In genomic region chr17:26487266-26487665, GRCm38 (mm10) we compare ENCODE assay signal across 17 mouse cellular contexts.
DNase-seq lines count a peak whose midpoint lies in the region; ATAC-seq lines count a peak whose summit lies in the region.
"Had no signal": no experiment of that assay in that cellular context is flagged by ENCODE, and none has a peak within 500 bp of the region (broad histone marks: within the 10 kb centered on the region; RNA-seq: fewer than 3 reads in every experiment).

No protein-coding gene starts in this region.

- no peaks in the 10 kb centered on the region for H3K4me1 ChIP-seq in liver, embryonic 11.5 days (replicated peaks; ENCODE audit: control insufficient read depth, insufficient read depth, low read length)
- H3K4me1 ChIP-seq: embryonic facial prominence, embryonic 10.5 days; hindbrain, embryonic 15.5 days; midbrain, embryonic 15.5 days; neural tube, embryonic 12.5 days had no signal

- H3K9ac ChIP-seq in liver, embryonic 11.5 days (ENCODE audit: low read depth, low read length), result no peak overlapping the region
- H3K9ac ChIP-seq: hindbrain, embryonic 15.5 days; limb, embryonic 13.5 days; midbrain, embryonic 15.5 days; neural tube, embryonic 12.5 days had no signal

- ATAC-seq in liver, embryonic 11.5 days (replicated peaks; ENCODE audit: low FRiP score), result no peak
- ATAC-seq: CD4-positive, CD25-positive, alpha-beta regulatory T cell, adult 4 months; midbrain, embryonic 15.5 days; Patski had no signal

- no peak overlapping the region for H3K27ac ChIP-seq in liver, embryonic 11.5 days (ENCODE audit: low read depth, low read length)
- H3K27ac ChIP-seq: embryonic facial prominence, embryonic 10.5 days; hindbrain, embryonic 15.5 days; left cerebral cortex, adult 2 months; limb, embryonic 13.5 days; midbrain, embryonic 15.5 days; neural tube, embryonic 12.5 days had no signal

- peak; percentile 94 for DNase-seq in heart, adult 11 months
- no peak for DNase-seq in heart, adult 8-10 months (ENCODE audit: low spot score)
- DNase-seq in kidney, postnatal 36 days, result peak; percentile 60 to 61
- no peak for DNase-seq in kidney, postnatal 4 days
- peak; percentile 68 for DNase-seq in gastrocnemius, postnatal 25 days
- peak; percentile 23 for DNase-seq in retina, embryonic 14.5 days (ENCODE audit: low spot score)
- DNase-seq in spleen, postnatal 10 days (ENCODE audit: low spot score in 2 of 2), result no peak
- no peak for DNase-seq in liver, embryonic 11.5 days (ENCODE audit: low spot score)
- DNase-seq: cerebellum, adult 18-20 months had no signal

- peaks cover 3% of the 10 kb centered on the region; the same call in 1 of the 2 replicates for H3K27me3 ChIP-seq in liver, embryonic 11.5 days (replicated peaks; ENCODE audit: control insufficient read depth, insufficient read depth, low read length)
- H3K27me3 ChIP-seq: hindbrain, embryonic 15.5 days; limb, embryonic 13.5 days; midbrain, embryonic 15.5 days; neural tube, embryonic 12.5 days; Patski had no signal

- peaks cover 2% of the 10 kb centered on the region; the same call in 1 of the 2 replicates for H3K9me3 ChIP-seq in liver, embryonic 11.5 days (ENCODE audit: control insufficient read depth, low read length)
- H3K9me3 ChIP-seq: hindbrain, embryonic 15.5 days; midbrain, embryonic 15.5 days; neural tube, embryonic 12.5 days had no signal

- WGBS in liver, embryonic 11.5 days, result 48% methylated on average over 5 of the region's 5 CpGs

- H3K36me3 ChIP-seq in liver, embryonic 11.5 days (ENCODE audit: control insufficient read depth, insufficient read depth, low read length), result no peaks in the 10 kb centered on the region
- H3K36me3 ChIP-seq: embryonic facial prominence, embryonic 10.5 days; hindbrain, embryonic 15.5 days; limb, embryonic 13.5 days; midbrain, embryonic 15.5 days; neural tube, embryonic 12.5 days had no signal

- H3K4me3 ChIP-seq in liver, embryonic 11.5 days (ENCODE audit: low read depth, low read length), result no peak overlapping the region
- H3K4me3 ChIP-seq: embryonic facial prominence, embryonic 10.5 days; hindbrain, embryonic 15.5 days; left cerebral cortex, adult 2 months; limb, embryonic 13.5 days; midbrain, embryonic 15.5 days; neural tube, embryonic 12.5 days had no signal

- H3K4me2 ChIP-seq in liver, embryonic 11.5 days, result no peak overlapping the region
- H3K4me2 ChIP-seq: hindbrain, embryonic 15.5 days; limb, embryonic 13.5 days; midbrain, embryonic 15.5 days; neural tube, embryonic 12.5 days had no signal

Comparison
In these comparisons a context has a peak if more than half of its experiments do, and no peak if none do; other contexts are left out.
1. DNase-seq: peak in heart, adult 11 months (single experiment), kidney, postnatal 36 days (2 of 2), gastrocnemius, postnatal 25 days (single experiment) and retina, embryonic 14.5 days (single experiment); none in heart, adult 8-10 months (single experiment), kidney, postnatal 4 days (0 of 2), spleen, postnatal 10 days (0 of 2) and liver, embryonic 11.5 days (single experiment).